Mouse (Mus musculus): Measurements from ENCODE around the gene Olfr190.
"Not testable (repeated sequence)": the region's sequence is repeated elsewhere in the genome, so short reads cannot be mapped to it uniquely, and the experiment has no call there.

GRCm38 (mm10) chr16:59081113-59081512, 3.3 kb upstream of the Olfr190 start:
- not testable (repeated sequence) for TF ChIP-seq CTCF (IDR thresholded peaks at IDR 0.05; ENCODE audit: control insufficient read depth, insufficient read depth, low read length); POLR2A (IDR thresholded peaks at IDR 0.05; ENCODE audit: borderline replicate concordance, control insufficient read depth, low read depth, low read length)

Measured in bone marrow, adult 2 months (tissue).